Mouse (Mus musculus) WW6 (cell line): ENCODE results near the gene Rap1a.

ENCODE experiments used
- DNase-seq: peaks from one replicate; pipeline ENCODE4 v3.0.0-alpha.2; 2013; ENCODE audit warnings: low read depth, low spot score

The Rap1a gene

DNA sequence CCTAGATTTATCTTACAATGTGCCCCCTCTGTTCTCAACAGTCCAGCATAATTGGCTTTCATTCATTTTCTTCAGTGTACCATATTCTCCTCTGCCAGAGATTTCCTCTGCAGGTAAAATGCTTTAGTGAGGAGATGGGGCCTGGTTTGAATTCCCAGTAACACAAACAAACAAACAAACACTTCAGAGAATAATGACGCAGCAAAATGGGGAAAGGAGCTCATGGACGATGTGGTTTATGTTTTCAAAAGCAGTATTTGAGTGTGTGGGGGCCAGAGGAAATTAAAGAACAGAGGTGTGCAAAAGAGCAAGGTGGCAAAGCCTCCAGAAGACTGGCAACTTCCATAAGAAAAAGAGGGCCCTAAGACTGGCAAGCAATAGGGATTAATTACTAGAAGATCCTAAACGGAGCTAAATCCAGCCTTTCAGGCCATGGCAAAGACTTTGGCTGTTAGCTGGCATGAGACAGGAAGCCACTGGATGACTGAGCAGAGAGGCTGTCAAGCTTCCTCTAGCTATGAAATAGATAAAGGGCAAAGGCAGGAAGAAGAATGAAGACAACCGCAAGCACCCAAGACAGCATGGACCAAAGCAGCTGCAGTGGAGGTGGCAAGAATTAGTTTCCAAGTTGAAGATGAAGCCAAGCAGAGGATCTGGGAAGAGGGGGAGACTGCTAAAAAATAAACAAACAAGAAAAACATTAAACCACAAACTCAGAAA, 37.8 kb downstream of the Rap1a start:
- DNase-seq = no peak

DNA sequence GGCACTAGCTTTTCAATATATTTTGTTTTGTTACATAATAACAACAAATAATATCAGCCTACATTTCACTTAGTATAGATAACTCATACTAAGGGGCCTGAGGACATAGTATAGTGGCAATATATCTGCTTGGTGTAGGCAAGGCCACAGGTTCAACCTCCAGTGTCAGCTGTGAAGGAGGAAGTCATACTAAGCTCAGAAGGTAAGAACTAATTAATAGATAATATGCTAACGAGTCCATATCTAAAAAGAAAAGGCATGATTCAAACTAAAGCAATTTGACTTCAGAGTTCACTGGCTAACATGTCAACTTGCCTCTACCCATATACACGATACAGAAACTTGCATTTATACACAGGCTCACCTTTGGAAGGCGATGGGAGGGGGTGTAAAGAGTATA, 41.1 kb downstream of the Rap1a start:
- no peak for DNase-seq

DNA sequence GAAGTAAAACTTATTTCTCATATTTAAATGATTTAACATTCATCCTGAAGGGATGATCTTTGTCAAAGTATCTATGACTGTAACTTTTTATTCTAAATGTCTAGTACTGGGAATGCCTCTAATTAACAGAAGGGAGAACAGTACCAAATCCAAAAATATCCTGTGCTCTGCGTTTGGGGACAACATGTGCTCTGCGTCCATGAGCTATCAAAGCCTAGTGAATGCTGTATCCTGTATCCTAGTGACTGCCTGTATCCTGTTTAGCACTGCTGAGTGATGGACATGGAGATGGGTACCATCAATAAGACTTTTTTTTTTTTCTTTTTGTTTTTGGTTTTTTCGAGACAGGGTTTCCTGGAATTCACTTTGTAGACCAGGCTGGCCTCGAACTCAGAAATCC, 42.5 kb downstream of the Rap1a start:
- no peak for DNase-seq

DNA sequence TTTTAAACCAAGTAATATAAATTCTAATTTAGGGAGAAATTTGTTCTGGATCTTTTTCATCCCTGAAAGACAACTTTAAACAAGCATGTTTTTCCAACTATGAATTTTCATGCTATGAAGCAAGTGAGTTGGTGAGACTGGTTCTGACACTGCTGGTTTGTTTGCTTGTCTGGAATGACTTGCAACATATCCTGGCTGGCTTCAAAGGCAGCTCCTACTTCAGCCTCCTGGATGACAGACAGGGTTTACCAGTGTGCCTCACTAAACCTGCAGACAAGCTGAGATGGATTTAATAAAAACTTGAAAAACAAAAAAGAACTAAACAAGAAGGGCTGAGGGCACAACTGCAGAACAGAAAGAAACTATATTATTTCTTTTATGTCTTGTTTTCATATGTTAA, 43.0 kb downstream of the Rap1a start:
- no peak for DNase-seq

DNA sequence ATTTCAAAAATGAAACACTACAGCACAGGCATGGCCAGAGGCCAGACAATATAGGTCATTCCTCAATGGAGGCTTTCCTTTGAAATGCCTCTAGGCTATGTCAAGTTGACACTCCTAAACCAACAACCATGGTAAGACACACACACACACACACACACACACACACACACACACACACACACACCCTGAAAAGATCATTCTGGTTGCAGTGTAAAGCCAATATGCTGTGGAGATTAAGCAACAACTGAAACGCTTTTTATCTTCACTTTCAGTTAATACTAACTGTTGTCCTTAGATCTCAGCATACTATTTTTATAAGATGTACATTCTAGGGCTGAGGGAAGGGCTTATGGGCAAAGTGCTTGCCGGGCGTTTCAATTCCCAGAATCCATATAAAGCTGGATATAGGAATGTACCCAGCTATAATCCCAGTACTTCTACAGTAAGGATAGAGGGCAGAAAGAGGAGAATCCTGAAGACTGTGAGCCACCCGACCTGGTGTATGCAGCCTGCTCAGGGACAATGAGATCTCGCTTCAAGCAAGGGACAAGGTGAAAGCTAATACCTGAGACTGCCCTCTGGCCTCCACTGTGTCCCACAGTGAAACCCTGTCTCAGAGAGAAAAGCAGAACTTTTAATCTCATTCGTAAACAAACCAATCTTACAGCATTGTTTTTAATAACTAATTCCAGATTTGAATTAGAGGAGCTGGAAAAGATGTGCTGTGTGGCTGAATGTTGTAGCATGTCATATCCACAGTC, 43.6 kb downstream of the Rap1a start:
- no peak for DNase-seq

DNA sequence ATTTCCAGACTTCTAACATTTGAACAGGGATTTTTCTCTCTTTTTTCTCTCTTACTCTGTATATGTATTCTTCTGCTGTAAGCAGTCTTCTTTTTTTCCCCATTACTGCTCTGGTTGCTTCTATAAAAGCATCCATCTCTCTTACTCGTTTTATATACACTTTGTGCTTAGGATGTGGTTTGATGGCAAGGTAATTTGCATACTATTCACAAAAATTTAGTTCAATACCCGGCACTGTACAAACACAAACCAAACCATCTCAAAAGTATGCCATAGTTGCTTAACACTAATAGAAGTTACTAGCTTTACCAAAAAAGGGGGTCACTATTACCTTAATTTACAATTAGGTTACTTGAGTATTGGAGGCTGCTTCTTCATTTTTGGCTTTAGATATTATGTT, 44.6 kb downstream of the Rap1a start:
- DNase-seq = no peak

DNA sequence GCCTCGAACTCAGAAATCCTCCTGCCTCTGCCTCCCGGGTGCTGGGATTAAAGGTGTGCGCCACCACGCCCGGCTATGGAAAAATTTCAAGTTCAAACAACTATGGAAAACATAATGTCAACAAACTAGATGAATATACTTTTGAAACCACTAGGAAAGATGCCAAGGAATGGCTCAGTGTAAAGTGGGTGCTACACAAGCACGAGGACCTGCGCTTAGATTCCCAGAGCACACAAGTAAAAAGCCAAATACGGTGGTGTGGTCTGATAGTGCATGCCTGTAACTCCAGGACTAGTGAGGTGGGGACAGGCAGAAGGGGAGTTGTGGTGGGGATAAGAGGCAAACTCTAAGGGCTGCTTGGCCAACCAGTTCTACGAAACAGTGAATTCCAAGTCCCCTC, 46.0 kb downstream of the Rap1a start:
- DNase-seq = no peak

DNA sequence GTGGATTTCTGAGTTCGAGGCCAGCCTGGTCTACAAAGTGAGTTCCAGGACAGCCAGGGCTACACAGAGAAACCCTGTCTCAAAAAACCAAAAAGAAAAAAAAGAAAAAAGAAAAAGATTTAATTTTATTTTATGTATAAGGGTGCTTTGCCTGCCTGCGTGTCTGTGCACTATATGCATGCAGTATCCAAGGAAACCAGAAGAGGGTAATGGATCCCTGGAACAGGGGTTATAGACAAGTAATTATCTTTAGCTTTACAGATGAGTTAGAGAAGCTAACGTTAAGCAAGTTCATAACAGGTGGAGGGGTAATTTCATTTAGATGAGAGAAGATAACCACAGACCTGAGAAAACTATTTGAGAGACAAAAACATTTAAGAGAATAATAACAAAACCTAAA, 47.0 kb downstream of the Rap1a start:
- no peak for DNase-seq

DNA sequence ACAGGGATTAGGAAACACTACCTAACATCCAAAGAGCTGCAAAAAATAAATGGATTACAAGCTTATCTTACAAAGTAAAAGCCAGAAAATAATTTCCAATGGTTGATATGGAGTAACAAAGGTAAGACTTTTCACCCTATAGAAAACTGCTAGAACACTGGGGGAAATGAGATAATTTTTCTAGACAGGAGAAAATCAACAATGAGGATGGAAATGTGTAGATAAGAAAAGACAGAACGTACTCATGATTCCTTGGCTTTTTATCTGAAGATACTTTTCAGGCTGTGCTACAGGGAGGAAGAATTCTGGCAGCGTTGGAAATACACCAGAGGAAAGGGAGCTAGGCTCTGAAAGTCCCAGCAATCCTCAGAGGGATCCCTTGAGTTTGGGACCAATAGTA, 50.3 kb downstream of the Rap1a start:
- DNase-seq = no peak

DNA sequence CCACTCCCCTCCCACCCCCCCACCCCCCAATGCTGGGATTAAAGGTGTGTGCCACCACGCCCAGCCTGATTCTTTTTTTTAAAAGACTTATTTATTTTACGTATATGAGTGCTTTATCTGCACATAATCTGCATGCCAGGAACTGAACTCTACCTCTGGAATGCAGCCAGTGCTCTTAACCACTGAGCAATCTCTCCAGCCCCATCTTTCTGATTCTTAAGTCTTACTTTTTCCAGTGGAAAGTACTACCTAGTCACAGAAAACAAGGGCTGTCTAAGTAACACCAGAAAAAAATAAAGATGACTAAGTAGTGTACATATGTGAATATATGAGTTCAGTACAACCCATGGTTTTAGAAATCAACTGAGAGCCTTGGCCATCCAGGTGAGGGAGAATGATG, 54.6 kb downstream of the Rap1a start:
- DNase-seq = no peak

DNA sequence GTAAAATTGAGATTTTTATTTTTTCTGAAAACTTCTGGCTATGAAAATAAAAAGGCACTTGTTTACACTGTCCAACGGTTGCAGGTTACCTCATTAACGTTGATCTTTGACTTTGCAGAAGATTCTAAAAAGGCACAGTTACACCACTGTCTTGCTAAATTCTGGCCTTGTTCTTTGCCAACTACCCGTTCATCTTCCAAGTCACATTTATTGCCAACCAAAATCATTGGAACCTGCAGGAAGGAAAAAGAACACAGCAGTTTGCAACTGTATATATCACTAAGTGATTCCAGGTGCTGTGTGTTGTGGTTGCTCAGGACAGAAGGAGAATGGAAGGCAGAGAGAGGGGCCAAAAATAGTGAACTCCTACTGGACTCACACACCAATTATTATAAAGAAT, 63.5 kb downstream of the Rap1a start:
- no peak for DNase-seq

DNA sequence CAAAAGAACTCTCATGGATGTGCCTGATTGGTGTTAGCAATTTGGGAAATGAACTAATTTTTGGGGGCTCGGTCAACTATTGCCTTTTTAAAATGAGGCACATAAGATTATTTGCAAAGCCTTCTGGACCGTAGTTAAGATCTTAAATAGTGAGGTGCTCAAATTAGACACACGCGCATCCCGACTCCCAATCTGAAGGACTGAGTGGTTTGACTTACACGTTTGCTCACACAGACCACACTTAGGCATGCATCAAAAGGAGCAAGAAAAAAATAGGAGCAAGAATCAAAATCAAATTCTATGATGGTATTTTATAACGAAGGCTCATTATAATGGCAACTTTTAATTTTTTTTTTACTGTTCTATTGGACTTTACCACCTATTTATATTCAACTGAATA, 64.1 kb downstream of the Rap1a start:
- DNase-seq = no peak

DNA sequence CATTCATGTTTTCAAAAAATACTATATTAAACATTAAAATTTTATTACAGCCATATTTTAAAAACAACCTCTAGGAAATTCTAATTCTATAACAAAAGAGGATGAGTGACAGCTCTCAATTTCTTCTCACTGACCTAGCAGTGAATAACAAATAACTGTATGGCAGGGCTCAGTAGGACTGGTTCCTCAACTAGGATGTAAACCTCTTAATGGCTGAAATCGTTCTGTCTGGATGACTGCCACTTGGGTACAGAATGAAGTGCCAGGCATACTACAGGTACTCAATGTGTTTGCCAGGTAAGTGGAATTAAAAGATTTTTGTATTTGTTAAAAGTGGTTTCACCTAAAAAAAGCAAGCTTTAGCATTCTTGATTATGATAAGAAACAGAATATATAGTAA, 65.0 kb downstream of the Rap1a start:
- DNase-seq = no peak

DNA sequence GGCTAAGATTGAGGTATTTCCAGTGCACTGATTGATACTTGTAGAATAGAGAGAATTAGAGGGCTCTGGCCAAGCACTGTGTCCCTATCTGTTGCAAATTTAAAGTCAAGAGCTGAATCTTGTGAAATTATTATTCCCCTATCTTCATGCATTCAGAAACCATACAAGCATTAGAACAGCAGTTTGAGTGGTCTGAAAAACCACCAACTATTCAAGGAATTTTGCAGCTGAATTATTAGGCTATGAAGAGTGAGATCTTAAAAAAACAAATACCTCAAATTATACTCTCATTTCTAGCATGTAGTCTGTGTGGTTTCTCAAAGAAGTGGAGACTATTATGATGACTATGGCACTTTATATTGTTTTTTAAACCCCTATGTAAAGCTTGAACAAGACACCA, 65.9 kb downstream of the Rap1a start:
- DNase-seq = no peak

DNA sequence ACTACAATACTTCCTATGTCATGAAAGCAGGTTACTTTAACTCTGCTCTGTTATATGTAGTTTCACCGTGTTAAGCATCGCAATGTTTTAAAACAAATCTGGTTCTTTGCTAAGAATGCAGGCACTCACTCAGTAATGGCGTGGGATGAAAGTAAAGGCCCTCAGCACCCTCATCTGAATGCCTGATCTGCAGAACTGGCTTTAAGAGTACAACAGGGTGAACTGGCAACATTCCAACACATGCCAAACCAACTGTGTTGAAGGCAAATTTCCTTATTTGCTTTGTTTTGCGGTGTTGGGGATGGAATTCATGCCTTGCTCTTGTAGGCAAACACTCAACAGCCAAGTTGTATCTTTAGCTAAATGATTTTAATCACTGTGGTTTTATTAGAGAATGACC, 67.6 kb downstream of the Rap1a start:
- no peak for DNase-seq

DNA sequence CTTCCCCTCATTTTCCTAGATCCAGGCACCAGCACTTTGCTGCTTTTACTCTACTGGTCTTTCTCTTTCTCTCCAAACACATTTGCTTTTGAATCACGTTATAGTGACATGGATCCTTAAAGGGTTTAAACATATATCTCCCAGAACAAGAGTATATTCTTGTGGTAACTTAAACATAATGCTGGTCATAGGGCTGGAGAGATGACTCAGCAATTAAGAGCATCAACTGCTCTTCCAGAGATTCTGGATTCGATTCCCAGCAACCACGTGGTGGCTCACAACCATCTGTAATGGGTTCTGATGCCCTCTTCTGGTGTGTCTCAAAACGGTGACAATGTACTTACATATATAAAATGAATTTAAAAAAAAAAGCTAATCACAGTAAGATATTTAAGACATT, 68.8 kb downstream of the Rap1a start:
- DNase-seq = no peak

DNA sequence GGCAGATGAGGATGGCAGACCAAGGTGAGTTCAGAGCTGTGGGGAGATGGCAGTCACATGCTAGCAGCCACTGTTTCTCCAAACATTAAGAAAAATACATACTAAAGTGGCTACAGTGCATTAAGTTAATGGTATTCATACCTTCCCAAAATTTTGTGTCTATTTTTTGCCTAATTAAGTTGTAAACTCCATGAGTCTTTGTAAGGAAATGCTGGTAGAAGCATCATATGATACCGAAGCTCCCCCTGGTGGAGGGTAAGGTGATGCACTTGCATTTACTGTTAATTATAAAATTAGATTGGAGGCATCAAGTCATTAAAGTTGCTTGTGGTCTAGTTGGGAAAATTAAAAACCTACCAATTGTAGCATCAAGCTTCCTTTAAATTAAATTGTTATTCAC, 75.1 kb downstream of the Rap1a start:
- no peak for DNase-seq

DNA sequence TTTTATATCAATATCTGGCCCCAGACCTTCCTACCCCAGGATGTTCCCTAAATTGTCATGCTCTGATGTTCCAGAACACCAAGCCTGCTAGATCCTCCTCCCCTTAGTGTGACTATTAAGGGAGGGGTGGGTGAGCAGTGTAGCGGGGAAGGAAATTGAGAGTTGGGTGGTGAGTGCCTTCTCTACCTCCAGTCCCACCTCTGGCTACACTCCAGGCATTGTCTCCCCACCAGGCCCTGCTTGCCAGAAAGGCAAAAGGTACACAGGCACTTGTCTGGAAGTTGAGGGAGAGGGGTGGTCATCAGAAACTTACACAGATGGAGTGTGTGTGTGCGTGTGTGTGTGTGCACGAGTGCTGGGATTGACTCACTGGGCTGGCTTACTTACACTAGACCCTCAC, 78.6 kb downstream of the Rap1a start:
- no peak for DNase-seq

DNA sequence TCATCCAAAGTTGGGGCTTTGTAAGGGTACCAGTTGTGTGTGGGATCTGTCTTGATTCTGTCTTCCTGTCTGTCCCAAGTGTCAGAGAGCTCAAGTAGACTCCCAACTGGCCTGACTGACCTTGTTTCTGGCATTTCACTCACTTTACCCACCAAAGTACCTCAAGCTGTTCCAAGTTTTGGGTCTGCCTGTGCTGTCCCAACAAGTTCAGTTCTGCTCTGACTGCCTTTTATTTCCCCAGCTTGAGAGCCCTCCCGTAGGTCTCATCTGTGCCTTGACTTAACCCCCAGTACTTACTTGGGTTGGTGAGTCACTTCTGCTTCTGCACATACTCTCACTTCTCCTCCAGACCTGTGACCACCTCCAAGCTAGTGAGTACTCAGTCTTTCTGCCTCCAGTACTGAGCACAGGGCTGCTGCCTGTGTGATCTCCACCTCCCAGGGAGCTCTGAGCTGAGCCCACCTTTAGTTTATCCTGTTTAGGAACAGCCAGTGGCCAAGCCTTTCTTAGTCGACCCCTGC, 79.4 kb downstream of the Rap1a start:
- DNase-seq = no peak

DNA sequence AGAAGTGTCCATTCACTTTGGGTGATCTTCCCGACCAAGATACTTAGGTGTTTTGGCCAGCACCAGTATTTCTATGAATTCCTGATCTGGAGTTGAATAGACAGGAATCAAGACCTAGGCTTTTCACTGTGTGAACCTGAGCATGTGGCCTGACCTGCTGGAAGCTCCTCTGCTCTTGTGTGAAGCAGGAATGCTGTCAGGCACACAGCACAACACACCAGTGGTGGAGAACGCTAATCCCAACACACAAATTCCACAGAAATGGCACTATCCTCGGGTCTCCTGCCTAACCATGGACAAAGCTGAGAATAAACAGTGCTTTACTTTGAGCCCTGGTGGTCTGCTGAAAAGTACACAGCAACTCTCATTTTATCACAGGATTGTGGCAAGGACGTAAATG, 80.6 kb downstream of the Rap1a start:
- DNase-seq = no peak

DNA sequence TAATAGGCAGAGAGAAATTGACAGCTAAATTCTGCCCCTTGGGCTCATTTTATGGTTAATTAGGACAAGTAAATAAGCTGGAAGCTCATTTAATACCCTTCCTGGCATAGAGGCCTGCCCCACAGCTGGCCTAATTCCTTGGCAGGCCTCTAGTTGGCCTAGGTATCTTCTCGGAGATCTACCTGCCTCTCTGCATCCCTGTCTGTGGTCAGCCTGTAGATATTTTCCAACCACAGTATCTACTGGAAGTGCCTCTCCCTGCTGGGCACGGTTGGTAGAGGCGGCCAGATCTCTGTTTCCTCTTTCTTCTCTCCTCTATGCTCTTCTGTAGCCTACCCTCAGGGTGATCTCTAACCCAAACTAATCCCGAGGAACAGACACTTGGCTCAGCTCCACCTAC, 81.2 kb downstream of the Rap1a start:
- DNase-seq = no peak

DNA sequence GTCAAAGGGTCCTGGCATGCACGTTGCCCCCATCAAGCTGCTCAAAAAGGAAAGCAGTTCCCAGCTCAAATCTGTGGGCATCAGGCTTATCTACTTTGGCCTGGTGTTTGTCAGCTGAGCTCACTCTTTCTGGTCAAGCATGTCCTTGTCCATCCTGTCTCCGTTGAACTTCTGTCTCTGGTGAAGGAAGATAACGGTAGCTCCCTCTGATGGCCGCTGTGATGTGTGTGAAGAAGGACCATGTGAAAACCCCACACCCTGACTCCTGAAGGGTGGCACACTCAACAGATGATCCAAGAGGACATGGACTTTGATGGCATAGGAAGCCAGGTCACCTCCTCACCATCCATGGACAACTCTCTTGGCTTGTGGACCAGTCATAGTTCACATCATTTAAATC, 82.4 kb downstream of the Rap1a start:
- DNase-seq = no peak

DNA sequence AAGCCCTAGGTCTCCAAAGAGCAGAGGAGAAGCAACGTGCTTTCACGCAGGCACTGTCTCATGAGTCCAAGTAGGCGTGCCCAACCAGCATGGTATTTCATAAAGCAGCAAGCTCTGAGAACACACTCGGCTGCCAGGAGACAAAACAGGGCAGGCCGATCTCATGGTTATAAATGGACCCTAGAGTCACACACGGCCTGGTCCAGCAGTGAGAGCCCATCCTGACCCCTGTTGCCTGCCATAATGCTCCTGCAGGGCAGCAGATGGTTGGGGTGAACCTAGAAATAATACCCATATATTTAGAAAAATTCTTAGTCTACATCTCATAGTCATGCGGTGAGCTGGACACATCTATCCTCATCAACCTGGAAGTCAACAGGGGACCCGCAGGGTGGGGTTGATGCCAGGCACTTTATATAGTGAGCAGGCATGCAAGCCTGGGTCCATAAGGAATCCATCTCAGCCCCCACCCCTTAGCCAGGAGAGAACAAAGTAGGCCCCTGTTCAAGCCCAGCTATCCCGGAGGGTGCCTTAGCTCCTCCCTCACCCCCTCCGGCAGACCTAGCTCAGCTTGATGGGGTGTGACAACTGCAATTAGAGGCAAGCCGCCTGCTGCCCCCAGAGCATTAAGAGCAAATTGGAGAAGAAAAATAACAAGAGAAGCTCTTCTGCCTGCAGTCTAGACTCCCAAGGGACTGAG, 83.1 kb downstream of the Rap1a start:
- DNase-seq = no peak
